Mouse (Mus musculus) liver, adult 2 months (tissue): ENCODE measurements around the gene Sec24a. TPM values are rescaled to one million over a fixed set of nuclear protein-coding genes. Genes with fewer than 3 reads are reported as not detected.

Experiments
- DNase-seq: peaks from one replicate; pipeline ENCODE4 v3.0.0-alpha.2; 2011; ENCODE audit warnings: low read depth, low spot score; ENCODE audit errors: extremely low read depth
- H3K27ac ChIP-seq: fragments of 200-500 bp; replicated peaks from 2 replicates; pipeline ENCODE4 v1.5.1; 2012; ENCODE audit warnings: low read depth, mild to moderate bottlenecking, control low read depth, inconsistent platforms, low read length; ENCODE audit not compliant: insufficient read depth
- H3K27me3 ChIP-seq: fragments of 200-500 bp; 2 replicates; pipeline ENCODE4 v1.6.1; 2012; ENCODE audit warnings: mild to moderate bottlenecking, moderate library complexity, low read length, inconsistent platforms; ENCODE audit not compliant: control insufficient read depth, insufficient read depth
- H3K36me3 ChIP-seq: fragments of 200-500 bp; 2 replicates; pipeline ENCODE4 v1.6.1; 2012; ENCODE audit warnings: low read length, inconsistent platforms; ENCODE audit not compliant: control insufficient read depth, insufficient read depth
- H3K4me1 ChIP-seq: fragments of 200-500 bp; 2 replicates; pipeline ENCODE4 v1.6.1; 2011; ENCODE audit warnings: low read length; ENCODE audit not compliant: control insufficient read depth, insufficient read depth
- H3K4me3 ChIP-seq: fragments of 200-500 bp; 2 replicates; pipeline ENCODE4 v1.5.1; 2011; ENCODE audit warnings: low read depth, mild to moderate bottlenecking, control low read depth, low read length, moderate library complexity; ENCODE audit not compliant: insufficient read depth
- H3K79me2 ChIP-seq: fragments of 200-500 bp; 2 replicates; pipeline ENCODE4 v1.6.1; 2012; ENCODE audit warnings: inconsistent platforms, mild to moderate bottlenecking, low read length, moderate library complexity; ENCODE audit not compliant: control insufficient read depth, insufficient read depth
- H3K9ac ChIP-seq: fragments of 200-500 bp; 2 replicates; pipeline ENCODE4 v1.6.1; 2012; ENCODE audit warnings: low read depth, mild to moderate bottlenecking, control low read depth, inconsistent platforms, low read length
- CTCF ChIP-seq: fragments of 200-500 bp; IDR thresholded peaks from 2 replicates; pipeline ENCODE4 v1.5.1; 2011; ENCODE audit warnings: low read depth, low read length, control low read depth
- POLR2A ChIP-seq: fragments of 200-500 bp; IDR thresholded peaks from 2 replicates; pipeline ENCODE4 v1.6.1; 2011; ENCODE audit warnings: low read length, control low read depth; ENCODE audit not compliant: insufficient read depth; ENCODE audit errors: extremely low read depth
- WGBS: fragments of 180-500 bp; shearing (Covaris S2); methylation state at CpG from one replicate; pipeline ENCODE4 v1.1.7; 2018; 5-methylcytosine and 5-hydroxymethylcytosine counted together
- polyA plus RNA-seq: library from polyadenylated mRNA; depleted of rRNA; stranded (reverse); fragments of >200 nt; gene quantifications from 2 replicates; pipeline ENCODE4 v1.2.3, GENCODE M21; 2012; rRNA removed
- total RNA-seq: library from RNA; depleted of rRNA; stranded (reverse); fragments of >200 nt; gene quantifications from 2 replicates; pipeline ENCODE4 v1.2.3, GENCODE M21; 2014; rRNA removed

Gene Sec24a
- total RNA-seq (45.1 and 51.1 TPM in 2 replicates), polyA plus RNA-seq (30.6 and 35.3 TPM in 2 replicates)

- Histone ChIP-seq H3K36me3 (no peaks in the 10 kb centered on the region), H3K79me2 (peaks cover 12% of the 10 kb centered on the region), H3K4me3 (peak within 1 kb of the TSS; percentile 86), H3K27me3 (no peaks in the 10 kb centered on the region), H3K9ac (peak within 1 kb of the TSS; percentile 91), H3K27ac (peak within 1 kb of the TSS; percentile 93), H3K4me1 (peaks cover 30% of the 10 kb centered on the region)
- TF ChIP-seq POLR2A (peak; percentile 81), CTCF (0 out of 2 replicates have a peak, but pooled peaks have one; percentile 13)
- under 1% methylated on average over 30 of the region's 30 CpGs for WGBS
- DNase-seq = peak; percentile 78
These were observed at the start of gene Sec24a, which contains the start of gene Sar1b for GRCm38 (mm10) chr11:51763213-51763907. Gene Sec24a (minus strand): TSS chr11:51763634. Gene Sar1b (plus strand): TSS chr11:51763687.

DNA sequence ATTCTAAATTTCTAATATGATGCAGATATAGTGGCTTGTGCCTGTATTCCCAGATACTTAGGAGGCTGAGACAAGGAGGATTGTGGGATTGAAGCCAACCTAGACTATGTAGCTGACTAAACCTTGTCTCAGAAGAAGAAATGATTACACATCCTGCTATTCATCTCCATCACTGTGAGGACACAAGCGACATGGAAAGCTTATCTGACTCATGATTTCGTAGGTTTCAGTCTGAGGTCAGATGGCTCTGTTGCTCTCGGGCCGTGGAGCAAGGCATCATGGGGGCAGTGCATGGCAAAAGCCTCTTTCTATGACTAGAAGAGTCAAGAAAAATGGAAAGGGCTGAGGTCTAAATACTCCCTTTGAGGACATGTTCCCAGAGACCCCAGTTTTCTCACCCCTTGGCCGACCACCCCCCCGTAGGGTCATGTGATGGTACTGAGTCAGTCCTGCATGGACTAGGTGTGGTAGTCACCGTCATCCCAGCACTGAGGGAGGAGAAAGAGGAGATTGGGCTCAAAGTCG, 48.6 kb upstream of the Sec24a start:
- Histone ChIP-seq H3K4me3 (no peak overlapping the region), H3K27me3 (no peaks in the 10 kb centered on the region), H3K36me3 (peaks cover 13% of the 10 kb centered on the region; the same call in 1 of the 2 replicates), H3K27ac (no peak overlapping the region), H3K4me1 (peaks cover 6% of the 10 kb centered on the region), H3K9ac (no peak overlapping the region), H3K79me2 (no peaks in the 10 kb centered on the region)
- WGBS = 91% methylated on average over 8 of the region's 8 CpGs
- DNase-seq = no peak
- TF ChIP-seq CTCF = no peak
- TF ChIP-seq POLR2A = no peak

DNA sequence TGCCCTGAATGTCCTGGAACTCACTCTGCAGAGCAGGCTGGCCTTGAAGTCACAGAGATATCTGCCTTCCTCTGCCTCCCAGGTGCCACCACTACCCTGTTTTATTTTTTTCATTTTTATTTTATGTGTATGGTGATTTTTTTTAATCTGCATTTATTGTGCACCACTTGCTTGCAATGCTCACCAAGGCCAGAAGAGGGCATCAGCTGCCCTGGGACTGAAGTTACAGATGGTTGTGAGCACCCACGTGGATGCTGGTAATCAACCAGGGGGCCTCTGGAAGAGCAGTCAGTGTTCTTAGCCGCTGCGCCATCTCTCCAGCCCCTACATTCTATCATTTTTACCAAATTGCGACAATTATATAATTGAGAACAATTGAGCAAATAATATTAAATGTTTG, 47.8 kb upstream of the Sec24a start:
- TF ChIP-seq CTCF (peak; percentile 49), POLR2A (no peak)
- H3K27me3 ChIP-seq = no peaks in the 10 kb centered on the region
- no peak for DNase-seq

GRCm38 (mm10) chr11:51809632-51810224, 46.3 kb upstream of the Sec24a start:
- H3K79me2 ChIP-seq = no peaks in the 10 kb centered on the region
- no peak overlapping the region for H3K4me3 ChIP-seq
- H3K27me3 ChIP-seq = no peaks in the 10 kb centered on the region
- peak; percentile 57 for DNase-seq
- 68% methylated on average over 6 of the region's 6 CpGs for WGBS
- H3K9ac ChIP-seq = no peak overlapping the region
- no peak overlapping the region for H3K27ac ChIP-seq
- peaks cover 7% of the 10 kb centered on the region for H3K4me1 ChIP-seq
- TF ChIP-seq POLR2A (no peak), CTCF (peak; percentile 27; the same call in 1 of the 2 replicates)
- H3K36me3 ChIP-seq = no peaks in the 10 kb centered on the region; the same call in 1 of the 2 replicates

More for the DNA sequence above, 47.8 kb upstream of the Sec24a start:
- Histone ChIP-seq H3K4me1 (peaks cover 7% of the 10 kb centered on the region), H3K9ac (no peak overlapping the region), H3K79me2 (no peaks in the 10 kb centered on the region), H3K36me3 (peaks cover 7% of the 10 kb centered on the region; the same call in 1 of the 2 replicates), H3K4me3 (no peak overlapping the region), H3K27ac (no peak overlapping the region)
- WGBS = 92% methylated on average over 4 of the region's 4 CpGs

GRCm38 (mm10) chr11:51807108-51807879, 43.9 kb upstream of the Sec24a start:
- Histone ChIP-seq H3K27me3 (no peaks in the 10 kb centered on the region), H3K9ac (peak overlapping the region; percentile 4; the same call in 1 of the 2 replicates), H3K79me2 (no peaks in the 10 kb centered on the region), H3K27ac (peak overlapping the region; percentile 77), H3K4me3 (no peak overlapping the region), H3K4me1 (peaks cover 7% of the 10 kb centered on the region), H3K36me3 (no peaks in the 10 kb centered on the region)
- DNase-seq = peak; percentile 74
- no peak for TF ChIP-seq CTCF
- TF ChIP-seq POLR2A = no peak
- 18% methylated on average over 13 of the region's 13 CpGs for WGBS
